Mouse (Mus musculus): ENCODE data around the gene Hist2h2aa2.

- no peak for TF ChIP-seq CTCF (IDR thresholded peaks at IDR 0.05; ENCODE audit: low read depth, low read length)
- no peak for TF ChIP-seq POLR2A (IDR thresholded peaks at IDR 0.05; ENCODE audit: extremely low read depth, insufficient read depth, low read length)
These were observed 5.2 kb downstream of the Hist2h2aa2 start for GRCm38 (mm10) chr3:96234914-96235313.
